Comparison of ENCODE assay signal across 8 mouse cellular contexts in genomic region chr2:119350555-119351486, GRCm38 (mm10). TPM values are rescaled to one million over a fixed set of nuclear protein-coding genes. Genes with fewer than 3 reads are reported as not detected.
DNase-seq lines count a peak whose midpoint lies in the region; ATAC-seq and TF ChIP-seq lines count a peak whose summit lies in the region.

Gene Chac1, plus strand, starts transcription at chr2:119351229.

- 5% methylated on average over 58 of the region's 58 CpGs for WGBS in embryonic facial prominence, embryonic 13.5 days
- WGBS in heart, adult 2 months, result 8% methylated on average over 58 of the region's 58 CpGs
- 6% methylated on average over 58 of the region's 58 CpGs for WGBS in limb, embryonic 13.5 days
- WGBS in midbrain, embryonic 15.5 days, result 5% methylated on average over 58 of the region's 58 CpGs

- intact Hi-C loops in heart, adult 2 months (cut with DNase I), result no loop called here

- peaks cover 11% of the 10 kb centered on the region; the same call in 1 of the 2 replicates for H3K4me1 ChIP-seq in embryonic facial prominence, embryonic 13.5 days
- H3K4me1 ChIP-seq in heart, adult 2 months (ENCODE audit: control insufficient read depth, insufficient read depth, low read length), result peaks cover 4% of the 10 kb centered on the region
- H3K4me1 ChIP-seq in limb, embryonic 13.5 days, result peaks cover 6% of the 10 kb centered on the region
- H3K4me1 ChIP-seq in midbrain, embryonic 15.5 days, result peaks cover 13% of the 10 kb centered on the region

- peaks cover 38% of the 10 kb centered on the region for H3K27me3 ChIP-seq in embryonic facial prominence, embryonic 13.5 days
- H3K27me3 ChIP-seq in heart, adult 2 months (ENCODE audit: control insufficient read depth, insufficient read depth, low read length), result no peaks in the 10 kb centered on the region
- H3K27me3 ChIP-seq in limb, embryonic 13.5 days, result peaks cover 37% of the 10 kb centered on the region
- peaks cover 6% of the 10 kb centered on the region for H3K27me3 ChIP-seq in midbrain, embryonic 15.5 days (replicated peaks)

- TF ChIP-seq EP300 in heart, adult 2 months (IDR thresholded peaks at IDR 0.05; ENCODE audit: insufficient read depth, low read depth, low read length), result peak; percentile 46; the same call in 1 of the 2 replicates

- H3K4me2 ChIP-seq in embryonic facial prominence, embryonic 13.5 days, result peak within 1 kb of the TSS; percentile 86
- peak within 1 kb of the TSS; percentile 93 for H3K4me2 ChIP-seq in limb, embryonic 13.5 days (replicated peaks)
- H3K4me2 ChIP-seq in midbrain, embryonic 15.5 days, result peak within 1 kb of the TSS; percentile 91

- peak within 1 kb of the TSS; percentile 58 for H3K4me3 ChIP-seq in embryonic facial prominence, embryonic 13.5 days
- peak within 1 kb of the TSS; percentile 50 for H3K4me3 ChIP-seq in heart, adult 2 months
- H3K4me3 ChIP-seq in limb, embryonic 13.5 days, result peak within 1 kb of the TSS; percentile 57
- peak within 1 kb of the TSS; percentile 71 for H3K4me3 ChIP-seq in midbrain, embryonic 15.5 days

- peak within 1 kb of the TSS; percentile 74 for H3K9ac ChIP-seq in embryonic facial prominence, embryonic 13.5 days
- H3K9ac ChIP-seq in heart, adult 2 months (ENCODE audit: low read depth, low read length), result peak within 1 kb of the TSS; percentile 72
- H3K9ac ChIP-seq in limb, embryonic 13.5 days, result peak within 1 kb of the TSS; percentile 70
- peak within 1 kb of the TSS; percentile 61 for H3K9ac ChIP-seq in midbrain, embryonic 15.5 days

- peak; percentile 86; the same call in 1 of the 2 replicates for ATAC-seq in embryonic facial prominence, embryonic 13.5 days (ENCODE audit: insufficient number of reproducible peaks, insufficient read depth, low FRiP score, low TSS enrichment, low read depth)
- peak; percentile 93 for ATAC-seq in limb, embryonic 13.5 days (ENCODE audit: low FRiP score, low read depth)
- ATAC-seq in midbrain, embryonic 15.5 days (replicated peaks), result peak; percentile 99

- no peaks in the 10 kb centered on the region; the same call in 1 of the 2 replicates for H3K36me3 ChIP-seq in embryonic facial prominence, embryonic 13.5 days
- no peaks in the 10 kb centered on the region for H3K36me3 ChIP-seq in heart, adult 2 months (ENCODE audit: control insufficient read depth, insufficient read depth, low read length)
- no peaks in the 10 kb centered on the region for H3K36me3 ChIP-seq in limb, embryonic 13.5 days
- no peaks in the 10 kb centered on the region for H3K36me3 ChIP-seq in midbrain, embryonic 15.5 days (replicated peaks)

- H3K9me3 ChIP-seq in embryonic facial prominence, embryonic 13.5 days, result no peaks in the 10 kb centered on the region
- no peaks in the 10 kb centered on the region for H3K9me3 ChIP-seq in limb, embryonic 13.5 days
- no peaks in the 10 kb centered on the region for H3K9me3 ChIP-seq in midbrain, embryonic 15.5 days

- peak; percentile 40; the same call in 1 of the 2 replicates for TF ChIP-seq POLR2A in heart, adult 2 months (IDR thresholded peaks at IDR 0.05; ENCODE audit: insufficient read depth, low read depth, low read length)

- H3K27ac ChIP-seq in embryonic facial prominence, embryonic 13.5 days, result no peak within 1 kb of the TSS
- peak within 1 kb of the TSS; percentile 57 for H3K27ac ChIP-seq in heart, adult 2 months
- H3K27ac ChIP-seq in limb, embryonic 13.5 days, result no peak within 1 kb of the TSS
- H3K27ac ChIP-seq in midbrain, embryonic 15.5 days, result no peak within 1 kb of the TSS

- TF ChIP-seq CTCF in heart, adult 2 months (IDR thresholded peaks at IDR 0.05), result no peak

- no peaks in the 10 kb centered on the region for H3K79me2 ChIP-seq in heart, adult 2 months (replicated peaks; ENCODE audit: control insufficient read depth, insufficient read depth, low read length)

- peak; percentile 98 for DNase-seq in 416B (ENCODE audit: low read depth)
- DNase-seq in adrenal gland, postnatal 4 days (ENCODE audit: low spot score in 2 of 2), result peak; percentile 73 to 79
- DNase-seq in heart, adult 2 months, result peak; percentile 79 to 89
- peak; percentile 90 for DNase-seq in kidney, adult 8-10 months
- DNase-seq in spleen, postnatal 14 days (ENCODE audit: low spot score in 2 of 2), result peak; percentile 68 to 72

RNA-seq across cellular contexts. Expression of gene Chac1, which starts in this region (rescaled TPM):
- 1 to 10 TPM; 1.3 to 2.0 TPM for total RNA-seq in adrenal gland, postnatal 4 days (2021)
- 1.7 and 1.8 TPM in 2 replicates for polyA plus RNA-seq in embryonic facial prominence, embryonic 13.5 days (2015; fragmentation: Nextera tagmentation; extraction: Ambion mirVana)
- 10 to 100 TPM in 1 of 2 experiments, 1 to 10 TPM in 1; 5.6 to 13.7 TPM for total RNA-seq in heart, adult 2 months (2021)
- polyA plus RNA-seq in heart, adult 2 months (2012; rRNA removed), result 6.2 and 8.1 TPM in 2 replicates
- 0.70 and 1.0 TPM in 2 replicates for polyA plus RNA-seq in limb, embryonic 13.5 days (2015; fragmentation: Nextera tagmentation; extraction: Ambion mirVana)
- polyA plus RNA-seq in midbrain, embryonic 15.5 days (2015; fragmentation: Nextera tagmentation; extraction: Ambion mirVana), result 8.1 and 9.0 TPM in 2 replicates
